Mouse (Mus musculus) hindbrain, postnatal 0 days (tissue): ENCODE measurements around the gene Pitpnm2. TPM values are rescaled to one million over a fixed set of nuclear protein-coding genes. Genes with fewer than 3 reads are reported as not detected.

Experiments
- ATAC-seq: fragments of 200-750 bp; cut with Nextera tagmentation; 2 replicates; pipeline ENCODE4 v1.8.0; 2017; ENCODE audit warnings: mild to moderate bottlenecking, moderate TSS enrichment, moderate library complexity
- DNase-seq: peaks from one replicate; pipeline ENCODE4 v3.0.0-alpha.2; 2015; ENCODE audit warnings: low spot score
- H3K27ac ChIP-seq: fragments of 300-500 bp; sonication (generic); 2 replicates; pipeline ENCODE4 v1.5.1; 2014; ENCODE audit warnings: mild to moderate bottlenecking
- H3K27me3 ChIP-seq: fragments of 300-500 bp; sonication (generic); 2 replicates; pipeline ENCODE4 v1.6.1; 2014; ENCODE audit warnings: low read length, mixed read lengths; ENCODE audit not compliant: insufficient read depth
- H3K36me3 ChIP-seq: fragments of 300-500 bp; sonication (generic); 2 replicates; pipeline ENCODE4 v1.6.1; 2014; ENCODE audit warnings: low read length, mixed read lengths; ENCODE audit not compliant: insufficient read depth
- H3K4me1 ChIP-seq: fragments of 300-500 bp; sonication (generic); 2 replicates; pipeline ENCODE4 v1.6.1; 2014; ENCODE audit warnings: antibody characterized with exemption, low read length, mixed read lengths; ENCODE audit not compliant: insufficient read depth
- H3K4me2 ChIP-seq: fragments of 300-500 bp; sonication (generic); 2 replicates; pipeline ENCODE4 v1.6.1; 2014; ENCODE audit warnings: low read depth, mild to moderate bottlenecking, low read length, moderate library complexity, mixed read lengths
- H3K4me3 ChIP-seq: fragments of 300-500 bp; sonication (generic); 2 replicates; pipeline ENCODE4 v1.5.1; 2014; ENCODE audit warnings: low read length
- H3K9ac ChIP-seq: fragments of 300-500 bp; sonication (generic); replicated peaks from 2 replicates; pipeline ENCODE4 v1.6.1; 2014; ENCODE audit warnings: mild to moderate bottlenecking, low read length, moderate library complexity, mixed read lengths
- H3K9me3 ChIP-seq: fragments of 300-500 bp; sonication (generic); 2 replicates; pipeline ENCODE4 v1.6.1; 2016; ENCODE audit warnings: low read length, mixed read lengths
- CTCF ChIP-seq: IDR thresholded peaks from 2 replicates; pipeline ENCODE4 v1.5.1; 2016; ENCODE audit warnings: antibody characterized with exemption, control low read depth, low read depth
- WGBS: fragments of 180-500 bp; shearing (Covaris S2); extraction: QIAGEN DNeasy Blood & Tissue Kit; methylation state at CpG from one replicate; pipeline ENCODE4 v1.1.7; 2014; 5-methylcytosine and 5-hydroxymethylcytosine counted together
- polyA plus RNA-seq: library from polyadenylated mRNA; unstranded; fragments of >200 nt; fragmentation: Nextera tagmentation; extraction: Ambion mirVana; gene quantifications from 2 replicates; pipeline ENCODE4 v1.2.1, GENCODE M21; 2015
- total RNA-seq: library from RNA; depleted of rRNA; stranded (reverse); fragments of >200 nt; gene quantifications from 2 replicates; pipeline ENCODE4 v1.2.3, GENCODE M21; 2014

The Pitpnm2 gene
- total and polyA plus RNA-seq, 2 experiments from 2014 or later = 7.6 to 43.9 TPM

DNA sequence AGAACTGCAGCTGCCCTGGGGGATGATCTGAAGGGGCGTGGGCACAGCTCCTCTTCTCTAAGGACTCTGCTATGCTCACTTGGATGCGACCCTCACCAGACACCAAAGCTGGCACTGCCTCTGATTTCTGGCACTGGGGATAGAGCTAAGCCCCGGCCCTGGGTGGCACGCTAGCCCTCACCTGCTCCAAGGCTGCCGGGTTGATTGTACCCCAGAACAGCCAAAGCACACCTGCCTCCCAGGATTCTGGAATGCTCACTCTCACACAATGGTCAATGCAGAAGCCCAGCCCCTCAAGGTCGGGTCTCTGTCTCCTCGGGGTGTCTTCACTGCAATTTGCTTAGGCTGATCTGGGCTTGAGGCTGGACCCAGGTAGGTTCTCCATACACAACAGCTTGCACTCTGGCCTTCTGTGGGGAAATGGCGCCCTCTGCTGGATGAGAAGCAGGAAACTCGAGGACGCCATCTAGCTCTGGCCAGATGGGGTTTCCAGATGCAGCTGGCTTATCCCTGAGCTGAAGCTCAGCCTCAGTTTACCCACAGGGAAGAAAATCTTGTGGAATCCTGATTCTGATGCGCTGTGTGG lies 164.9 kb downstream of the Pitpnm2 start:
- Histone ChIP-seq H3K36me3 (no peaks in the 10 kb centered on the region), H3K27ac (no peak overlapping the region), H3K4me2 (no peak overlapping the region), H3K27me3 (no peaks in the 10 kb centered on the region), H3K4me1 (no peaks in the 10 kb centered on the region), H3K9me3 (no peaks in the 10 kb centered on the region), H3K4me3 (no peak overlapping the region), H3K9ac (no peak overlapping the region)
- ATAC-seq (peak; percentile 63), DNase-seq (peak; percentile 87)
- WGBS = 31% methylated on average over 11 of the region's 11 CpGs
- peak; percentile 99 for TF ChIP-seq CTCF

DNA sequence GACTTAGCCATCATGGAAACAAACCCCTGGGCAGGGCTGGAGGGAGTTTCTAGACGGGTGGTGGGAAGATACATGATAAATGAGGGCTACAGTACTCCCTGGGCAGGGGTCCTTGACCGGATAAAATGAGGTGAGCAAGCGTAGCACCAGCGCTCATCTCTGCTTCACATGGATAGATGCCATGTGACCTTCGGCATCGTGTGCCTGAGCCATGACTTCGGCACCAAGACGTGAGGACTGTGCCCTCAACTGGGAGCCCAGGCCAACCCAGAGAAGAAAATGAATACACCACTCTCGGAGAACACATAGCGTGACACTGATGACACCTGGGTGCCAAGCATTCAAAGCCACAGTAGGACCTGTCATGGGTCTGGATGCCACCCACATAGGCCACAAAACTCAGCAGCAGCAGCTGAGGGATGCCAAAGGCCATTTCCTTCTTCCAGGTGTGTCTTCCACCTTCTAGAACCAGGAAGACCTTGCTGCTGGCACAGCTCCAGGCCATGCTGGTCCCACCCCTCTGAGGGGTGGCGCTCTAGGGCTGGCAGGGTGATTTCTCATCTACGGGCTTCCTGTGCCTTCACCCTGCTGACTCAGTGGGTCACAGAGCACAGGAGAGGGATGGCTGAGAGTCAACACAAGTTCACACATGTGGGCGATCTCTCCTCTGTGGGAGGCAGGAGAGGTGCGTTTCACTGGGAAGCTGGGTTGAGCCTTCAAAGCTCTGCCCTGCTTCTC lies 165.5 kb downstream of the Pitpnm2 start:
- Histone ChIP-seq H3K27me3 (no peaks in the 10 kb centered on the region), H3K4me2 (no peak overlapping the region), H3K9ac (no peak overlapping the region), H3K4me1 (no peaks in the 10 kb centered on the region), H3K4me3 (no peak overlapping the region), H3K27ac (no peak overlapping the region), H3K36me3 (no peaks in the 10 kb centered on the region), H3K9me3 (no peaks in the 10 kb centered on the region)
- ATAC-seq (no peak), DNase-seq (no peak)
- 80% methylated on average over 14 of the region's 14 CpGs for WGBS
- no peak for TF ChIP-seq CTCF

DNA sequence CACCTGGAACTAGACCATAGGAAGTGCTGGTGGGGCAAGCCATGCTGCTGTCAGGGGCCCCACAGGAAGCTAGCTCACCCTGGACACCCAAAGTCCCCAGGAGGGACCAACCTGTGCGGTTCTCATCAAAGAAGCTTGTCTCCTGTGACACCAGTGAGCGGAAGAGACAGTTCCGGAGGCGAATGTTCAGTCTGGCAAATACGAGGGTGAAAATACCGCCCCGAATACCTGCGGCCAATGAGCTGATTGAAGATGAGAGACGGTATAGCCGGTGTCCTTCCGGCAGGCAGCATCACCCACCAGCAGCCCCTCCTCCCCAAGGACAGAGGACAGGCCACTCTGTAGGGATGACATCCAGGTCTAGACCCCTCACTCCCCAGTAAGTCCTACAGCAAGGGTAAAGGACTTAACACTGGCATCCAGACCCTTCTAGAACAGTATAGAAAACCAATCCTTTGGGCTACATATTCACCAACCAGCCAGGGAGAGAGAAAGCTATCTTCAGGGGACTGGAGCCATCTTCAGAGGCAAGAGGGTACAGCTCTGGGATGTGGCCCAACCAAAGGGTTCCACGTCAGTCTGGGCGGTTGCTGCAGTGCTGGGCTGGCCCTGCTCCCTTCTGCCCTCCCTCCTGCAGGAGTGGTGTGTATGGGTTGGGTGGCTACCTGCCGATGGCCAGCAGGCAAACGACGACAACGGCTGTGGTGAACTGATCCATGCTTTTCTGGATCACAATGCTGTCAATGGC lies 166.4 kb downstream of the Pitpnm2 start:
- DNase-seq (no peak), ATAC-seq (no peak)
- WGBS = 86% methylated on average over 17 of the region's 17 CpGs
- no peak overlapping the region for H3K4me3 ChIP-seq
- no peak overlapping the region for H3K27ac ChIP-seq
- H3K27me3 ChIP-seq = no peaks in the 10 kb centered on the region
- H3K4me1 ChIP-seq = 0 out of 2 replicates have a peak, but pooled peaks cover 5% of the 10 kb centered on the region
- no peaks in the 10 kb centered on the region for H3K36me3 ChIP-seq
- H3K4me2 ChIP-seq = no peak overlapping the region
- H3K9me3 ChIP-seq = no peaks in the 10 kb centered on the region
- H3K9ac ChIP-seq = no peak overlapping the region
- peak; percentile 24; the same call in 1 of the 2 replicates for TF ChIP-seq CTCF

DNA sequence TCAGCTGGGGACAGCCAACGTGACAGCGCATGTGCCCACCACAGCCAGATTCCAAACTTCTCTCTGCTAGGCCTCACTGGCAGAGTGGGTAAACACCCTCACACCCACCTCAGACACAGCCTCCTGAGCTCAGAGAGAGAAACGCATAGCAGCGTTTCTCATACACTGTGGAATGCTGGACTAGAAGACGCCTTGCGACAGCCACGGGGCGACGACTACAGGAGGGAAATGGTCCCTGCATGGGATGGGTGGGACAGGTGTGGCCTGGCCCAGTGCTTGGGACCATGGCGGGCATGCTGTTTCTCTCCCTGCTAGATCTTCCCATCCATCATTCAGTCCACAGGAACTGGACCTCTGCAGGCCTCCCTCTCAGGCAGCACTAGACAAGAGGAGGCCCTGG lies 167.1 kb downstream of the Pitpnm2 start:
- no peak for ATAC-seq
- H3K4me3 ChIP-seq = no peak overlapping the region
- WGBS = 85% methylated on average over 10 of the region's 10 CpGs

DNA sequence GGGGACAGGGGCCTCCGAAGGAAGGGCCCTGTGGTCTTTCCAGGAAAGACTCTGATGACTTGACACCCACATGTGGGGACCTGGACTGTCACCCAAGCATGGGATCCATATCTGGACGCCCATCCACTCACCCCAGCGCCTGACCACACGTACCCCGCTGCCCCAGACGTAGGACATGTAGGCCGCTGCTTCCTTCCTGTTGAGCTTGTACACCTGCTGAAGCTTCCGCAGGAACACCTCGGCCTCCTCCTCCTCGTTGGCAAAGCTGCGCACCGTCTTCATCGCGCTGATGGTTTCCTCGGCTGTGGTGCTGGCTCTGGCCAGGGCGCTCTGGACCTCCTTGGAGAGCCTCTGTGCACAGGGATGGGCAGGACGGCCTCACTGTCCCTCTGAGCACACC lies 169.7 kb downstream of the Pitpnm2 start:
- Histone ChIP-seq H3K9ac (no peak overlapping the region), H3K27ac (no peak overlapping the region), H3K4me1 (peaks cover 7% of the 10 kb centered on the region; the same call in 1 of the 2 replicates), H3K9me3 (no peaks in the 10 kb centered on the region), H3K4me2 (no peak overlapping the region), H3K36me3 (no peaks in the 10 kb centered on the region), H3K27me3 (no peaks in the 10 kb centered on the region), H3K4me3 (no peak overlapping the region)
- 90% methylated on average over 17 of the region's 17 CpGs for WGBS
- ATAC-seq (no peak), DNase-seq (no peak)
- no peak for TF ChIP-seq CTCF

More for the DNA sequence above, 167.1 kb downstream of the Pitpnm2 start:
- H3K4me1 ChIP-seq = 0 out of 2 replicates have a peak, but pooled peaks cover 7% of the 10 kb centered on the region
- H3K36me3 ChIP-seq = no peaks in the 10 kb centered on the region
- no peak overlapping the region for H3K27ac ChIP-seq
- H3K9ac ChIP-seq = no peak overlapping the region
- no peaks in the 10 kb centered on the region for H3K27me3 ChIP-seq
- TF ChIP-seq CTCF = no peak
- DNase-seq = no peak
- H3K9me3 ChIP-seq = no peaks in the 10 kb centered on the region
- no peak overlapping the region for H3K4me2 ChIP-seq

DNA sequence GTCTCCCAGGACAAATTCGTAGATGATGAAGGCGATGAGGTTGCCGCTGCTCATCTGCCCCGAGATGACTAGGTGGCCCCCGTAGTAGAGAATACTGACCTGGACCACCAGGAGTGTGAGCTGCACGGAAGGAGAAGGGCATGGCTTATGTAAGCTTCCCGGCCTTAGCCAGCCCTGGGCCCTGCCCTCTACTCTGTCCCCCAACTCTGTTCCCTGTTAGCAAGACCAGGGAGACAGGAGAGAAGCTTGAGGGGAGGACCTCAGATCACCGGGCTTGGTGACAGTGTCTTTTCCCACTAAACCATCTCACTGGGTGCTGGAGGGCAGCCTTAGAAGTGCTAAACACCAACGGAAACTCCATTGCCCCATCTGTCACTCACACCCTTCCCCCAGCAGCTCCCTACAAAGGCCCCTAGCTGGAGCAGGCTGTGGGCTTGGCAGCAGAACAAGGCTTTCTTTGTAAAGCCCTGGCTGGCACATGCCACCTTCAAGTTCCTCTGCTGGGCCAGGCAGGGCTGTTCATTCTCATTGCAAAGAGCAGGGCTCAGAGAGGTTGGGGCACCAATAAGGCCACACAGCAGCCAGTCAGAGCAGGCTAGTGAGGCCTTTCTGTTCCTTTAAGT lies 170.7 kb downstream of the Pitpnm2 start:
- H3K4me3 ChIP-seq = peak overlapping the region; percentile 14
- H3K9ac ChIP-seq = peak overlapping the region; percentile 37; the same call in 1 of the 2 replicates
- H3K27me3 ChIP-seq = no peaks in the 10 kb centered on the region
- DNase-seq (peak; percentile 94), ATAC-seq (peak; percentile 91)
- H3K4me2 ChIP-seq = peak overlapping the region; percentile 37
- no peak for TF ChIP-seq CTCF
- H3K36me3 ChIP-seq = no peaks in the 10 kb centered on the region
- peaks cover 7% of the 10 kb centered on the region; the same call in 1 of the 2 replicates for H3K4me1 ChIP-seq
- peak overlapping the region; percentile 77 for H3K27ac ChIP-seq
- 30% methylated on average over 9 of the region's 9 CpGs for WGBS
- no peaks in the 10 kb centered on the region for H3K9me3 ChIP-seq
